Mouse (Mus musculus) kidney, postnatal 25 days (tissue): Measurements from ENCODE around the gene Vmn2r55.
"Not testable (repeated sequence)": the region's sequence is repeated elsewhere in the genome, so short reads cannot be mapped to it uniquely, and the experiment has no call there.

Experiments used
- DNase-seq, 2 experiments: peaks; one replicate each; pipeline ENCODE4 v3.0.0; 2021; ENCODE audit warnings: mixed read lengths in 2 of 2

The Vmn2r55 gene

DNA sequence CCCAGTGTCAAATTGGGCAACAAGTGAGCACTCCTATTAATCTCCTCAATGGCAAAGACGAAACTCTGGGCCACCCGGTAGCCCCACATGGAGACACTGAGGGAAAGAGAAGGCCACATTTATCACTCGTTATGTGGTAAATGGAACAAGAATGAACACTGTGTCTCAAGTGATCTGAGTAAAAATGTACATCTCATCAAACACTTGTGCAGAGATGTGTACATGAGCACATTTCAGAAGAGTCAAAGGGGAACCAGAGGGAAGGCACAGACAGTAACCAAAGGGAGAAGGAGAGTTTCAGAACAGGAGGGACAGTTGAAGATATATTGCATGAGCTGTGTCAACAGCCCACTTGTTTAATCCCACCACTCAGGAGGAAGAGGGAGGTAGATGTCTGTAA lies at the start of gene Vmn2r55:
Vmn2r55 (minus strand) TSS at position 101 of the 400 bp plus-strand sequence.
- DNase-seq = not testable (repeated sequence)

DNA sequence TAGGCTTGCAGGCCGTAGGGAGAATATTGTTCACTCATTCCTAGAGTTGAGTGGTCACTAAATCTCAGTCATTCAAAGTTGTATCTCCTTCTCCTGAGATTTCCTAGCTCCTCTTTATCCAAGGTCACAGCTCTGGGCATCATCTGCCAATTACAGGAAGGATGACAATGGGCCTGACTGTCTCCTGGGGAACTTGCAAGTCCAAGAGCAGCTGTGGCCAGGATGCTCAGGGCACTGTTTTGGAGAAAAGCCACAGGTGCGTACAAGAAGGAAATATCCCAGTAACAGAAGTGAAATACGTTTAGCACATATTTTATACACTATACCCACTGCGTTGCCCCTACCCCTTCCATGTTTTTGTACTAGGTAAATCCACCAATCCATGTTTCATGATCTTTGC lies 44.6 kb downstream of the Vmn2r55 start, which contains the start of gene Vmn2r54:
Vmn2r54 (minus strand) TSS at position 101 of the 400 bp plus-strand sequence.
- DNase-seq = not testable (repeated sequence)

DNA sequence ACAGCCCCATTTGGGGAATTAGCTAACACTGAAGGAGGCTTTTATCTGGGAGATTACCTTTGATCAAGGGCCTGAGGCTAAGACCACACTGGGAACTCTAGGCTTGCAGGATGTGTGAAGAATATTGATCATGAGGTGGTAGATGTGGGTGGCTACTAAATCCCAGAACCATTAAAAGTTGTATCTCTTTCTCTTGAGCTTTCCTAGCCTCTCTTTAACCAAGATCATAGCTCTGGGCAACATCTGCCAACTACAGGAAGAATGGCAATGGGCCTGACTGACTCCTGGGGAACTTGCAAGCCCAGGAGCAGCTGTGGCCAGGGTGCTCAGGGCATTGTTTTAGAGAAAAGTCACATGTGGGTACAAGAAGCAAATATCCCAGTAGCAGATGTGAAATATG lies 76.1 kb downstream of the Vmn2r55 start, which contains the start of gene Vmn2r53:
Vmn2r53 (minus strand) TSS at position 101 of the 400 bp plus-strand sequence.
- DNase-seq = no peak
